Mouse (Mus musculus) ES-E14 (cell line): ENCODE measurements around the gene Fyn. TPM values are rescaled to one million over a fixed set of nuclear protein-coding genes. Genes with fewer than 3 reads are reported as not detected.

Source experiments
- DNase-seq: peaks from one replicate; pipeline ENCODE4 v3.0.0-alpha.2; 2013; ENCODE audit warnings: low read depth, low spot score
- H3K27ac ChIP-seq: 2 replicates; pipeline ENCODE4 v1.5.1; 2012; ENCODE audit warnings: low read depth, mild to moderate bottlenecking, low read length, moderate library complexity, mixed read lengths; ENCODE audit not compliant: poor library complexity, insufficient read depth, severe bottlenecking
- H3K36me3 ChIP-seq: 2 replicates; pipeline ENCODE4 v1.6.1; 2012; ENCODE audit warnings: mild to moderate bottlenecking, low read length, moderate library complexity, mixed read lengths; ENCODE audit not compliant: control insufficient read depth, poor library complexity, insufficient read depth, severe bottlenecking
- H3K4me1 ChIP-seq, 2 experiments: fragments of 150-350 bp in 1 of 2; sonication (generic) in 1 of 2; 2 replicates each; pipeline ENCODE4 v1.6.1; 2012; ENCODE audit warnings: low read length in 2 of 2, mild to moderate bottlenecking in 1 of 2, mixed read lengths in 1 of 2; ENCODE audit not compliant: control insufficient read depth in 2 of 2, insufficient read depth in 2 of 2, poor library complexity in 1 of 2
- H3K4me3 ChIP-seq, 2 experiments: fragments of 150-350 bp in 1 of 2; sonication (generic) in 1 of 2; 2 replicates each; pipeline ENCODE4 v1.5.1; 2012; ENCODE audit warnings: low read length in 2 of 2, low read depth in 1 of 2, mild to moderate bottlenecking in 1 of 2, mixed read lengths in 1 of 2; ENCODE audit not compliant: insufficient read depth in 1 of 2, poor library complexity in 1 of 2, severe bottlenecking in 1 of 2
- H3K9ac ChIP-seq: 2 replicates; pipeline ENCODE4 v1.6.1; 2012; ENCODE audit warnings: low read depth, mild to moderate bottlenecking, low read length, mixed read lengths; ENCODE audit not compliant: poor library complexity, insufficient read depth, severe bottlenecking
- H3K9me3 ChIP-seq: fragments of 150-350 bp; sonication (generic); 2 replicates; pipeline ENCODE4 v1.6.1; 2012; ENCODE audit warnings: low read depth, mild to moderate bottlenecking, low read length; ENCODE audit not compliant: control insufficient read depth, insufficient read depth
- CHD2 ChIP-seq: IDR thresholded peaks from 2 replicates; pipeline ENCODE4 v1.6.1; 2014; ENCODE audit warnings: mild to moderate bottlenecking, low read depth, low read length, inconsistent platforms
- HCFC1 ChIP-seq: IDR thresholded peaks from 2 replicates; pipeline ENCODE4 v1.6.1; 2012; ENCODE audit warnings: low read length, inconsistent platforms, borderline replicate concordance; ENCODE audit not compliant: insufficient read depth
- MAFK ChIP-seq: IDR thresholded peaks from 2 replicates; pipeline ENCODE4 v1.6.1; 2014; ENCODE audit warnings: mild to moderate bottlenecking, low read depth, low read length, inconsistent platforms; ENCODE audit not compliant: insufficient read depth
- ZC3H11A ChIP-seq: IDR thresholded peaks from 2 replicates; pipeline ENCODE4 v1.6.1; 2012; ENCODE audit warnings: low read depth, mild to moderate bottlenecking, inconsistent platforms, low read length, borderline replicate concordance
- ZNF384 ChIP-seq: IDR thresholded peaks from 2 replicates; pipeline ENCODE4 v1.6.1; 2012; ENCODE audit warnings: low read depth, low read length, inconsistent platforms
- in situ Hi-C, 2 experiments: fragments of 600-800 bp; cut with MboI; formaldehyde crosslinking; loops; one replicate each; pipeline ENCODE4 v1.15.1; 2025; ENCODE audit warnings: low sequenced_read_pairs in 2 of 2, inconsistent platforms in 1 of 2; ENCODE audit not compliant: unreplicated experiment in 2 of 2
- total RNA-seq: library from RNA; depleted of rRNA; stranded (reverse); fragments of 300-350 nt; gene quantifications from 2 replicates; pipeline ENCODE4 v1.2.3, GENCODE M21; 2012

Gene Fyn
- total RNA-seq, 1 experiment: 14.6 TPM

DNA sequence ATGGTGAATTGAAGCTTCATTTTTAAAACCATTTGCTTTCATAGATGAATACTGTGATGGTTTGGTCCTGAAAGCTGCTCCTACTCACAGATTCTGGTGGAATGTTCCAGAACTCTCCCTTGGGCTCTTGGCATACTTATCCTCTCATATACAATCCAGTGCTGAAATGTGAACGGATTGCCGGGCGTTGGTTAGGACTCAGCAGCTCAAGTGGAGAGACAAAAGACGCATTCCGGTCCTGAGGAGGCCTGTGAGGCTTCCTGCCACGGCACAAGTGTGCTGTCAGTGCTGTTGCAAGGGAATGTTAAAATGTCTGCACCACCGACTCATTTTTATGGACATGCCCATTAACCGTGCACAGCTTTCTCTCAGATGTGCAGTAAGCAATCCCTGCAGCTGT is 155.7 kb downstream of the Fyn start:
- H3K9me3 ChIP-seq: no peaks in the 10 kb centered on the region
- no peak for DNase-seq
- H3K27ac ChIP-seq: no peak overlapping the region
- no peak for TF ChIP-seq ZNF384
- TF ChIP-seq MAFK: no peak
- no peak for TF ChIP-seq CHD2
- TF ChIP-seq ZC3H11A: no peak
- TF ChIP-seq HCFC1: no peak
- in situ Hi-C loops: loop anchor here (5.0 to 10.0 kb wide), 2 partner anchors 350 to 352 kb away; no protein-coding TSS in a partner anchor
- no peak overlapping the region for H3K4me3 ChIP-seq
- H3K4me1 ChIP-seq: peaks cover 9 to 26% of the 10 kb centered on the region in 2 experiments; a peak in 3 of 4 replicates
- no peak overlapping the region for H3K9ac ChIP-seq
- no peaks in the 10 kb centered on the region for H3K36me3 ChIP-seq

DNA sequence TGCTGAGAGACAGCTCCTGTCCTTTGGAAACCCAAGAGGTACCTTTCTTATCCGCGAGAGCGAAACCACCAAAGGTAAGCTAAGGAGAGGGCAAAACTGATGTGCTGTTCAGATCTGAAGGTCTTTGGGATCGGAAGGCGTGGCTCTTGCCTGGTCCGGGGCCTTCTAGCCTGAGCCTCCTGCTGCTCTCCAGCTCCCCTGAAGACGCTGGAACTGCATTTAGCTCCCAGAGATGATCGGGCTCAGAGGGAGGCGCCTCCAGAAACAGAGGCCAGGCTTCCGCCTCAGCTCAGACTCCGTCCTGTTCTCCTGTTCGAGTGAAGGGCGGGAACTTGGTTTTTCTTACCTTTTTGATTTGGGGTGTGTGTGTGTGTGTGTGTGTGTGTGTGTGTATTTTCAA is 156.8 kb downstream of the Fyn start:
- no peak for DNase-seq
- Histone ChIP-seq H3K9me3 (no peaks in the 10 kb centered on the region), H3K4me3 (no peak overlapping the region), H3K4me1 (peaks cover 9 to 26% of the 10 kb centered on the region in 2 experiments; a peak in 3 of 4 replicates), H3K36me3 (no peaks in the 10 kb centered on the region), H3K9ac (no peak overlapping the region), H3K27ac (no peak overlapping the region)
- in situ Hi-C loops: loop anchor here in 1 of 2 experiments (10.0 kb wide), 1 partner anchor 351 kb away; no protein-coding TSS in a partner anchor
- TF ChIP-seq ZC3H11A (no peak), MAFK (no peak), HCFC1 (no peak), ZNF384 (no peak), CHD2 (no peak)

DNA sequence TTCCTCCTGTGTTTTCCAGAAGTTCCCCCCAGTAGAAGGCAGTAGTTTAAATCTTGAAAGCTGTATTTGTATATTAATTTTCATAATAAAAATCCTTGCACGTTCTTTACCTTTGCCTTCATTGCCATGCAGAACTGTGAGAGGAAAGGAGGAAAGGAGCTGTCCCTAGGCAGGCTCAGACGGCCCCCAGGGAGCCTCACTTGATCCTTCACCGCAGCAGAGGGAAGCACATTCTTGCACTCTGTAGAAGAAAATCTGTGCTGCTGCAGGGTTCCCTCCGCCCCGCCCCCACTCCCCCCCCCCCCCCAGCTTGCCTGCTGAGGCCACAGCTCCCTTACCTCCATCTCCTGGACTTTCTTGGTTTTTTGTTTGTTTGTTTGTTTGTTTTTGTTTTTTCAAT is 158.5 kb downstream of the Fyn start:
- no peak for DNase-seq
- H3K27ac ChIP-seq: no peak overlapping the region
- H3K9ac ChIP-seq: no peak overlapping the region
- no peak overlapping the region for H3K4me3 ChIP-seq
- no peaks in the 10 kb centered on the region for H3K9me3 ChIP-seq
- peaks cover 12 to 27% of the 10 kb centered on the region in 2 experiments; a peak in 3 of 4 replicates for H3K4me1 ChIP-seq
- in situ Hi-C loops: loop anchor here in 1 of 2 experiments (10.0 kb wide), 1 partner anchor 352 kb away; no protein-coding TSS in a partner anchor
- TF ChIP-seq HCFC1: no peak
- no peak for TF ChIP-seq ZNF384
- no peak for TF ChIP-seq CHD2
- no peak for TF ChIP-seq MAFK
- no peak for TF ChIP-seq ZC3H11A
- H3K36me3 ChIP-seq: no peaks in the 10 kb centered on the region

DNA sequence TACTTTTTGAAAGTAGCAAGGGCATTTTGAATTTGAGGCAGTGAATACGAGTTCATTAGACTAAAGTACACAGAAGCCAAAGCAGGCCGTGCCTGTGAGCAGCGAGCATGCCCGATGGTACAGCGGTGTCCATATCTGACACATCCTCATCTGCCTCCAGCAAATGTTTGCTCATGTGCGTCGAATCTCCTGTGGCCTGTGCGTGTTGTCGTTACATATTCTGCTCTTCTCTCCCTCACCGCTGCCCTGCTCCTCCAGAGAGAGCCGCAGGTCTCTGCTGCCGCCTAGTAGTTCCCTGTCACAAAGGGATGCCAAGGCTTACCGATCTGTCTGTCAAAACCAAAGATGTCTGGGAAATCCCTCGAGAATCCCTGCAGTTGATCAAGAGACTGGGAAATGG is 160.5 kb downstream of the Fyn start:
- Histone ChIP-seq H3K4me1 (peaks cover 23 to 27% of the 10 kb centered on the region in 2 experiments), H3K9me3 (no peaks in the 10 kb centered on the region), H3K36me3 (no peaks in the 10 kb centered on the region), H3K27ac (no peak overlapping the region), H3K4me3 (no peak overlapping the region), H3K9ac (no peak overlapping the region)
- in situ Hi-C loops: loop anchor here in 1 of 2 experiments (10.0 kb wide), 1 partner anchor 354 kb away; no protein-coding TSS in a partner anchor
- TF ChIP-seq HCFC1 (no peak), ZNF384 (no peak), MAFK (no peak), CHD2 (no peak)
- no peak for DNase-seq
